Mouse (Mus musculus) WW6 (cell line): ENCODE data around the gene Fam163a.
"Not testable (repeated sequence)": the region's sequence is repeated elsewhere in the genome, so short reads cannot be mapped to it uniquely, and the experiment has no call there.

Experiments
- DNase-seq: peaks from one replicate; pipeline ENCODE4 v3.0.0-alpha.2; 2013; ENCODE audit warnings: low read depth, low spot score

Fam163a gene

GRCm38 (mm10) chr1:156204656-156205131 lies at the start of gene Fam163a:
Fam163a (minus strand) TSS chr1:156205026.
- DNase-seq = peak; percentile 29

DNA sequence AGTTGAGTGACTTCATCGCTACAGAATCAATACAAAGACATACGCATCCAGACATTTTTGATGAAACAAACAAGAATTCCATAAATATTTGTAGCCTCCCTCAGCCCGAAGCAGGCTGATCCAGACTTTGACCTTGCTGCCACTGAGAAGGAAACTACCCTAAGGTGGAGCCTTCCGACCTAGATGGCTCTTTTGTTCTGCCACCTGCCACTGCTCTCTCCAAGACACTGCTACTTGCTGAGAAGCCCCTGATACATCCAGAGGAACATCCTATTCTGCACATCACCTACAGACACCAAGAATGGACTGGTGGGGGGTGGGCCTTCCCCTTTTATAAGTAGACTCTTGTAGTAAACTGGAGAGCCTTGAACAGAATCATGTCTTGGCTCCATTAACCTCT lies 46.3 kb upstream of the Fam163a start:
- DNase-seq = not testable (repeated sequence)

GRCm38 (mm10) chr1:156247893-156248292 lies 43.1 kb upstream of the Fam163a start:
- no peak for DNase-seq

DNA sequence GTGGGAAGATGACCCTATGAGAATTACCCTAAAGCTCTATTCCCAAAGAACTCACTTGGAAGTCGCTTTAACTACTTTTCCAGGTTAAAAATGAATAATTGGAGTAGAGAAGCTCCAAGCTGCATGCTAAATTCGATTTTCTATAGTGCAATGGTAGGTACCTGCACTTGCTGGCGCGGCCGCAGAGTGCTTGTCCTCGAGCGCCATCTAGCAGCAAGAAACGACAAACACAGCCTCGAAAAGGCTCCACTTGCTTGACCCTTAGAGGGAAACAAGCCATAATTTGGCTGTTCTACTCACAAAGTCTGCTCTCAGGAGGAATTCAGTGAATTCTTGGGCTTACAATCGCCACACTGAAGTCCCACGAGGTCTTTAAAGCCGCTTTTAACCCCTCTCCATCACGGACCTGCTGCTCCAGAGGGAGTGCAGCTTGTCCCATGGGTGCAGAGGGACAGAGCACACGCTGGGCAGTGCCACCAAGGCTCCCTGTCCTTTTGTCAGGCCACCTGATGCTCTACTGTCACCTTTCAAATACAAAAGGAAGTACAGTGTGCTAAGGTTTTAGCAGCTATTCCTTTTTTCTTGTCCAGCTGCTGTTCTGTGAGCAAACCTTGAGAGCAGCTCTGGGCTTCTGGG lies 37.0 kb upstream of the Fam163a start:
- peak; percentile 45 for DNase-seq

DNA sequence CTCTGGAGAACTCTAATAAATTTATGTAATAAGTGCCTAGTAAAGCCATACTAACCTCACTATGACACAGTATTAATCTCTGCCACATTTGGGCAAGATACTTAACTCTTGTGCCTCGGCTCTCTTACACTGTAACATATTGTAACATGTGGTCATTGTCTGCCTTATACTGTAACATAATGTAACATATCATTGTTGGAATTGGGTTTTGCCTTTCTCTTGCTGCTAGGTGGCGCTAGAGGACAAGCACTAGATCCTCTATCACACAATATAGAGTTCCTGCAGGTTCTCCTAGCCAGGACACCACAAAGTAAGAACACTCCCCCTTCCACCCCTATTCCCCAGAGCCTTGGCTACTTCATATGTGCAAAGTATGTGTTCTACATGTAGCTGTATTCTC lies 36.2 kb upstream of the Fam163a start:
- peak; percentile 36 for DNase-seq

GRCm38 (mm10) chr1:156231122-156231521 lies 26.3 kb upstream of the Fam163a start:
- DNase-seq = no peak

DNA sequence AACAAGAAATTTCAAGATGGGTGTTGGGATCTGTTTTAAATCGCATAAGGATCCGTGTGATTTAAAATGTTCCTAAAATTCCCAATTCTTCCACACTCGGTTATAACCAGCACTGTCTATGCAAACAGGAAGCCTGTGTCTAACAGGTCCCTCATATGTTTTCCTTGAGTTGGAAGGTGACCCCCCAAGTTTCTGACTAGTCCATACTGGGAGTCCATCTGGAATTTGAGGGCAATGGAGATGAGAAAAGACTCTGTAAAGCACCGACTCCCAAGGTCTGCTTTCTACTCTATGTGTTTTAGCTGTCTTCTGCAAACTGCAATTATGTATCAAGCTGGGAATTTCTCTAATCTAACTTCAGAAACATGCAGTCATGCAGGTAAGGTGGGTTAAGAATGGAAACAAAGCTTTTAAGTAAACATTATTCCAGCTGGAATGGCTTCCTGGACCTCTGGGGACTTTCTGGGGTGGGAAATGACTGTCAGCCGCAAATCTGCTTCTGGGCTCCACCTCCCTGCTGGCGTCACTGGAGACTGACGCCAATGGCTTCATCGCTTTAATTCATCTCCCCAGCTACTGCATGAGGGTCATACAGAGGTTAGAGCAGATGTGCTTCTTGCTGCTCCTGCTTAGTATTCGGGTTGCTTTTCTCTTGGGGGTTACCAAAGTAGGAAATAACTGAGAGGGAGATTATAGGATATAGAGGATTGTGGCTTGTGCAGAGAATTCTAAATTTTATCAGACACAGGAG lies 25.7 kb upstream of the Fam163a start:
- no peak for DNase-seq

DNA sequence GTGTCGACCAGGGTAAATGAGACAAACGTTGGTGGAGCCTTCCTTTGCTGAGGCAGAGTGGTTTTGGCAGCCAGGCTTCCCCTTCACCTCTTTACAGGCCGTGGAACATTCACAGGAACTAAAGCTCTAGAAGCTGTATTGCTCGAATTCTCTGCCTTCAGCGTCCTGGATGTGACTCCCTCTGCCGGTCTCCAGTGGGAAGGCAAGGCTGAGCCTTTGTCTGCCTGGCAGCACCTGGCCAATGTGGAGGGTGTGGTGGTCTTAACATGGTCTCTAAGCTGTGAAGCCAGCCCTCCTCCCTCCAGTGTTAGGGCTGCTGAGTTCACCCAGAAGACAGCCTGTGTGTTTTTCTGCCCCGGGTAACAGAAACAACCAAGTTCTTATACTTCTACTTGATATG lies 24.6 kb upstream of the Fam163a start:
- peak; percentile 38 for DNase-seq

GRCm38 (mm10) chr1:156228728-156229127 lies 23.9 kb upstream of the Fam163a start:
- DNase-seq = no peak

- no peak for DNase-seq
These were observed 22.1 kb upstream of the Fam163a start for GRCm38 (mm10) chr1:156226903-156227302.

- no peak for DNase-seq
These were observed 17.6 kb upstream of the Fam163a start for GRCm38 (mm10) chr1:156222205-156223000.

DNA sequence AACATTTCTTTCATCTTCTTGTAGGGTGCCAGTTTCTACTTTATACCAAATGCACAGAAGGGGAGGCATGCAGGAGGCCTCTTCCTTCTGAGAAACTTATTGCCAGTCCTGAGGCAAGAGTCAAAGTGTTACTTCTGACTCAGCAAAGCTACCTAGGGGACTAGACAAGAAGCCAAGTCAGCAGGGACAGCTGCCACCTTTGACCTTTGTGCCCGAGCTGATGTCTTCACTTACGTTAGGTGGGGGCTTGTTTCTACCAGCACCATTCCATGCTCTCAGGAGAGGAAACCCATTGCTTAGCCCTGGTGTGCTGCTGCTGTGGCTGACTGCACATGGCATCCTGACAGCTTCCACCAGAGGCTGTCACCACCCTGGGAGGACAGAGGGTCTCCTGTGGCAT lies 16.5 kb upstream of the Fam163a start:
- no peak for DNase-seq

GRCm38 (mm10) chr1:156218573-156218972 lies 13.7 kb upstream of the Fam163a start:
- DNase-seq = no peak

DNA sequence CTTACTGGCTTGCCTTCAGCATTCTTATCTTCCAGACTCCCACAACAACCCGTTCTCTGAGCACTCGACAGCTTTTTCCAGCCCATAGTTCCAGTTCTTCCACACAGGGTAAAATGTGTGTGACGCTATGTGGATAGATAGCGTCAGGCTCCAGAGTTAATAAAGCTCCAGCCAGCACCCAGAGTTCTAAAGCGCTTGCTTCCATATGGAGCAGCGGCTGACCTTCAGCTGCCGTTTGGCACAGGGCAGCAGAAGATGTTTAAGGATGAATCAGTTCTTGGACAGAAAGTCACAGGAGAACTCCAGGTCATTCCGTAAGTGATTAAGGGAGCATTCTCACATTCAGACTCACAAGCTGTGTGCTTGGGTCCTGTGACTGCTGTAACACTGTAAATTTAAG lies 13.1 kb upstream of the Fam163a start:
- no peak for DNase-seq

DNA sequence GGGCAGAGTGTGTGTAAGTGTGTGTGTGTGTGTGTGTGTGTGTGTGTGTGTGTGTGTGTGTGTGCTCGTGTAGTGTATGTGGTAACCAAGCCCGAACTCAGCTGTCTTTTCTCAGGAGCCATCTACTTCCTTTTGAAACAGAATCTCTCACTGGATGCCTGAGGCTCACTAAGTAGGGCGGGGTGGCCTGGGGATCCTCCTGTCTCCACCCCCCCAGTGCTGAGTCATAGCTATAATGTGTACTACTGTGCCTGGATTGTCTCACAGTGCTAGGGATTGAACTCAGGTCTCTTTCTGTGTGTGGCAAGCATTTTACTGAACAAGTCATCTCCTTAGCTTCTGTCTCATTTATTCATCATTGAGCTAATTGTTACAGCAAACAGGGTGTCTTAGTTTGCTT lies 12.6 kb upstream of the Fam163a start:
- peak; percentile 39 for DNase-seq

- no peak for DNase-seq
These were observed 11.4 kb upstream of the Fam163a start for GRCm38 (mm10) chr1:156216249-156216648.

- DNase-seq = no peak
These were observed 9.8 kb upstream of the Fam163a start for GRCm38 (mm10) chr1:156214651-156215050.

GRCm38 (mm10) chr1:156212923-156213322 lies 8.1 kb upstream of the Fam163a start:
- DNase-seq = no peak

DNA sequence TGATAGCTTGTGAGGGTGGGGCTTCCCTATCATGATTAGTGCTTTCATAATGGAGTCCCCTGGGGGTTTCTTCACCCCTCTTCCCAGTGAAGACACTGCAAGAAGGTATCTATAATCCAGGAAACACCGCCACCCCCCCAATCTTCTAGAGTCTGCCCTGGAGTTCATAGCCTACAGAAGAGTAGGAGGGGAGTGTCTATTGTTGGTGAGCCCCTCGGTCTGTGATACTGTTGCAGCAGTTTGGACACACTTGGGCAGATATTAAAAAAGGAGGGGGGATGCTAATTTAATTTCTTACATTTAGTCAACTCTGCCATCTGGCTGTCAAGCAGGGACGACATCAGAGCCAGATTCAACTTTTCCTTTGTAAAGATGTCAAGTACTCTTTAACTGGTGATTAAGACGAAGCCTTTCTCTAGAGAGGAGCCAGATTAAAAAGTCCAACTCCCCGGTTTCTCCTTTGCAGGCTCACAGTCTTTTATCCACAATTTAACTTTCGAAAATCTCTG lies 7.0 kb upstream of the Fam163a start:
- DNase-seq = no peak

GRCm38 (mm10) chr1:156205164-156205563 lies 338 bp upstream of the Fam163a start:
- no peak for DNase-seq

DNA sequence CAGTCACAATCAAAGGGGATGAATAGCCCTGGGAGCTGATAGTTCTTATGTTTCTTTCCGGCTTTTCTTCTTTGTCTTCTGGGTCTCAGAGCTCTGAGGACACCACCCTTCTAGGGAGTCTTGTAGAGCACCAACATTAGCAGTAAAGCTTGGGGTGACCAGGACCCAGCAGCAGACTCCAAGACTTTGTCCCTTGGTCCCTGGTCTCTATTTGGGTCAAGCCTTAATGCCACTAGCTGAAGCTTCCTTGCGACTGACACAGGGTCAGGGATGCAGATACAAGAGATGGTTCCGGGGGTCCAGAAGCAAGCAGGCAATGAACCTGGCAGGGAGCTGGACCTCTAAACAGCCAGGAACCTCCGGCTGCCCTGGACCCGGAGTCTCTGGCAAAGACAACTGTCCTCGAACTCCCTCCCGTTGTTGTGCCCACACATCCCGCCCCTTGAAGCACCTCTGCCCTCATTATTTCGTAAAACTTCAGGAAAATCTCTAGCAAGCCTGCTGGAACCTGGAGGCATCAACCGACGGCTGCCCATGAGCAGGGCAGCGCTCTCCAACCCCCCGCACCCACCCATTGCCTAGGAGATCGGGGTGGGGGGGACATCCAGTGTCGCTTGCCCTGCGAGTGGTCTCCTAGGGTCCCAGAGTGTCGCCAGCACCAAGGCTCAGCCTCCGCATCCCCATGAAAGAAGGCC lies 718 bp downstream of the Fam163a start:
- no peak for DNase-seq

DNA sequence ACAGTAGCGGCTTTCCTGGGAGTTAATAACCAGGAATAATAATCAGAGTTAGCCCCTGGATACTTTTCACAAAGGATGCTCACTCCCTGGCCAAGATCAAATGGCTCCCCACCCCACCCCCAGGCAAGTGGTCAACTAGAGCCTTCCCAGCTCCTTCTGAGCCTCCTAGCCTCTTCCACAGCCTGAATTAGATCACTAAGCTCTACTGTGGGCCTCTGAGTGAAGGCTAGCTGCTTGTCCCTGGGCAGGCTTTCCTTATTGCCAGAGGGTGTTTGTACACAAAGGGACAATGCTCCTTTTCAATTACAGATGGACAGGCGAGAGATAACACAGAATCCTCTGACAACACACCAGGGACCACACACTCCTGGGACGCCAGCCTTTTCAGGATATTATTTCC lies 2.2 kb downstream of the Fam163a start:
- no peak for DNase-seq
